Mouse (Mus musculus): Measurements from ENCODE around the gene Ccr4. TPM values are rescaled to one million over a fixed set of nuclear protein-coding genes. Genes with fewer than 3 reads are reported as not detected.

Gene Ccr4
- polyA plus RNA-seq, 1 experiment: not detected

DNA sequence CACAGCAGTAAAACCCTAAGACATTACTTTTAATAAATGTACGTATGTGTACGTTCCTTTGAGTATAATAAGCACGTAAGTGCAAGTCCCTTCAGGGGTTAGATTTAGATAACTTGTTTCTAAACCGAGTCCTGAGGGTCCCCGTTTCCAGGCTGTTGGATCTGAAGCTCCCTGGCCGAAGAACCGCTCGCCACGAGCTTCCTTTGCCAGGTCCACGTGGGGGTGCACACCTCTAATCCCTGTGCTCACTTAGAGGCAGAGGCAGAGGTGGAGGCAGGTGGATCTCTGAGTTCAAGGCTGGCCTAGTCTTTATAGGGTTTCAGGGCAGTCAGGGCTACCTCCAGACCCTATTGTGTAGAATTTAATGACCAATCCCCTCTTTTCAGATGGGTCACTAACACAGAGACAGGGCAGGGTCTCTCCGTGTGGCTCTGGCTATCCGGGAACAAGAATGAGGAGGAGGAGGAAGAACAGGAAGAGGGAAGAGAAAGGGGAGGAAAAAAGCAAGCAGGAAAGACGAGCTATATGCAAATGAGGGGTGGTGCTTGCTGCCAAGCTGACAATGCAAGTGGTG is 13.3 kb upstream of the Ccr4 start:
- H3K4me2 ChIP-seq (ENCODE audit: low read depth): no peak overlapping the region
- no peak overlapping the region for H3K4me3 ChIP-seq
- no peaks in the 10 kb centered on the region for H3K27me3 ChIP-seq (ENCODE audit: control insufficient read depth, insufficient read depth, insufficient read length)
- no peaks in the 10 kb centered on the region for H3K79me2 ChIP-seq (ENCODE audit: control insufficient read depth, insufficient read depth)
- no peak for TF ChIP-seq POLR2AphosphoS2 (IDR thresholded peaks at IDR 0.05; ENCODE audit: insufficient read length, low read depth)
- TF ChIP-seq MAX (IDR thresholded peaks at IDR 0.05; ENCODE audit: low read depth): no peak
- TF ChIP-seq MYOG (IDR thresholded peaks at IDR 0.05; ENCODE audit: control insufficient read depth in 1 of 3, insufficient read depth in 1 of 3, insufficient read length in 2 of 3, low read depth in 2 of 3): no peak
- no peak for TF ChIP-seq USF1 (IDR thresholded peaks at IDR 0.05; ENCODE audit: low read depth)
- TF ChIP-seq TCF12 (IDR thresholded peaks at IDR 0.05; ENCODE audit: insufficient read depth, poor library complexity, severe bottlenecking): no peak
- no peak for TF ChIP-seq MYOD1 (IDR thresholded peaks at IDR 0.05; ENCODE audit: control insufficient read depth in 1 of 3, insufficient read length in 2 of 3, low read depth in 2 of 3)
- no peak for TF ChIP-seq CEBPB (IDR thresholded peaks at IDR 0.05; ENCODE audit: insufficient read depth, poor library complexity, severe bottlenecking)
- TF ChIP-seq E2F4 (IDR thresholded peaks at IDR 0.05; ENCODE audit: insufficient read depth): no peak
- TF ChIP-seq POLR2A (IDR thresholded peaks at IDR 0.05; ENCODE audit: insufficient read length, low read depth): no peak
- no peak for TF ChIP-seq TCF3 (IDR thresholded peaks at IDR 0.05; ENCODE audit: insufficient read length, low read depth)
- TF ChIP-seq SRF (IDR thresholded peaks at IDR 0.05; ENCODE audit: control insufficient read depth, insufficient read length, low read depth): no peak
- TF ChIP-seq REST (IDR thresholded peaks at IDR 0.05; ENCODE audit: insufficient read depth, insufficient read length): no peak
- H3ac ChIP-seq (ENCODE audit: control insufficient read depth, insufficient read length): no peak overlapping the region
- H3K36me3 ChIP-seq (ENCODE audit: control insufficient read depth, insufficient read depth): no peaks in the 10 kb centered on the region

DNA sequence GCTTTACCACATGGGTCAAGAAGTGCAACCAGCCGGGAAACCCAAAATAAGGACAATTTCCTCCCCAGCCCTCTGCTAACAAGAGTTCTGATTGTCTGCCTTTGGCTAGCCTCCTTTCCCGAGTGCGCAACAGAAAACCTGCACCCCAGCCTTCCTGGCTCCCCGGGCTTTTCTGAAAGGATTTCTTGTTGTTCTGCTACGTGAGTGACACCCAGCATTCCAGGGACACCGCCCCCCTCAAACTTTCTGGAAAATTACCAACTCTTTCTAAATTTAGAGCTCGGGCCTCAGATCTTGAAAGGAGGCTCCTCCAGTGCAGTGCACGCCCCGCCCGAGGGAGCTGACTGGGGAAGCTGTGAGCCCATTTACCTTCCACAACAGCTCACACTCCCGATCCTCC is 10.6 kb upstream of the Ccr4 start, which contains the start of gene C130032M10Rik:
Gene C130032M10Rik, plus strand, starts transcription at position 334 of the 400 bp plus-strand sequence.
- Histone ChIP-seq H3K36me3 (ENCODE audit: control insufficient read depth, insufficient read depth) (no peaks in the 10 kb centered on the region), H3K79me2 (ENCODE audit: control insufficient read depth, insufficient read depth) (no peaks in the 10 kb centered on the region), H3K4me3 (no peak within 1 kb of the TSS), H3K4me2 (ENCODE audit: low read depth) (no peak within 1 kb of the TSS), H3K27me3 (ENCODE audit: control insufficient read depth, insufficient read depth, insufficient read length) (no peaks in the 10 kb centered on the region), H3ac (ENCODE audit: control insufficient read depth, insufficient read length) (no peak within 1 kb of the TSS)
- TF ChIP-seq TCF12 (IDR thresholded peaks at IDR 0.05; ENCODE audit: insufficient read depth, poor library complexity, severe bottlenecking) (no peak), USF1 (IDR thresholded peaks at IDR 0.05; ENCODE audit: low read depth) (no peak), MYOD1 (IDR thresholded peaks at IDR 0.05; ENCODE audit: control insufficient read depth in 1 of 3, insufficient read length in 2 of 3, low read depth in 2 of 3) (no peak), CEBPB (IDR thresholded peaks at IDR 0.05; ENCODE audit: insufficient read depth, poor library complexity, severe bottlenecking) (no peak), TCF3 (IDR thresholded peaks at IDR 0.05; ENCODE audit: insufficient read length, low read depth) (no peak), POLR2AphosphoS2 (IDR thresholded peaks at IDR 0.05; ENCODE audit: insufficient read length, low read depth) (no peak), SRF (IDR thresholded peaks at IDR 0.05; ENCODE audit: control insufficient read depth, insufficient read length, low read depth) (no peak), REST (IDR thresholded peaks at IDR 0.05; ENCODE audit: insufficient read depth, insufficient read length) (no peak), E2F4 (IDR thresholded peaks at IDR 0.05; ENCODE audit: insufficient read depth) (no peak), MAX (IDR thresholded peaks at IDR 0.05; ENCODE audit: low read depth) (no peak), MYOG (IDR thresholded peaks at IDR 0.05; ENCODE audit: control insufficient read depth in 1 of 3, insufficient read depth in 1 of 3, insufficient read length in 2 of 3, low read depth in 2 of 3) (no peak)

GRCm38 (mm10) chr9:114512831-114513230 is 8.1 kb upstream of the Ccr4 start:
- Histone ChIP-seq H3K4me3 (no peak overlapping the region), H3K27me3 (ENCODE audit: control insufficient read depth, insufficient read depth, insufficient read length) (no peaks in the 10 kb centered on the region), H3K4me2 (ENCODE audit: low read depth) (no peak overlapping the region), H3K36me3 (ENCODE audit: control insufficient read depth, insufficient read depth) (no peaks in the 10 kb centered on the region), H3K79me2 (ENCODE audit: control insufficient read depth, insufficient read depth) (no peaks in the 10 kb centered on the region), H3ac (ENCODE audit: control insufficient read depth, insufficient read length) (no peak overlapping the region)
- TF ChIP-seq TCF3 (IDR thresholded peaks at IDR 0.05; ENCODE audit: insufficient read length, low read depth) (no peak), SRF (IDR thresholded peaks at IDR 0.05; ENCODE audit: control insufficient read depth, insufficient read length, low read depth) (no peak), POLR2AphosphoS2 (IDR thresholded peaks at IDR 0.05; ENCODE audit: insufficient read length, low read depth) (no peak), CEBPB (IDR thresholded peaks at IDR 0.05; ENCODE audit: insufficient read depth, poor library complexity, severe bottlenecking) (no peak), USF1 (IDR thresholded peaks at IDR 0.05; ENCODE audit: low read depth) (no peak), MYOG (IDR thresholded peaks at IDR 0.05; ENCODE audit: control insufficient read depth in 1 of 3, insufficient read depth in 1 of 3, insufficient read length in 2 of 3, low read depth in 2 of 3) (no peak), MYOD1 (IDR thresholded peaks at IDR 0.05; ENCODE audit: control insufficient read depth in 1 of 3, insufficient read length in 2 of 3, low read depth in 2 of 3) (no peak), E2F4 (IDR thresholded peaks at IDR 0.05; ENCODE audit: insufficient read depth) (no peak), REST (IDR thresholded peaks at IDR 0.05; ENCODE audit: insufficient read depth, insufficient read length) (no peak), POLR2A (IDR thresholded peaks at IDR 0.05; ENCODE audit: insufficient read length, low read depth) (no peak), MAX (IDR thresholded peaks at IDR 0.05; ENCODE audit: low read depth) (no peak), TCF12 (IDR thresholded peaks at IDR 0.05; ENCODE audit: insufficient read depth, poor library complexity, severe bottlenecking) (no peak)

GRCm38 (mm10) chr9:114509785-114510184 is 5.1 kb upstream of the Ccr4 start:
- Histone ChIP-seq H3K36me3 (ENCODE audit: control insufficient read depth, insufficient read depth) (no peaks in the 10 kb centered on the region), H3K79me2 (ENCODE audit: control insufficient read depth, insufficient read depth) (no peaks in the 10 kb centered on the region), H3K27me3 (ENCODE audit: control insufficient read depth, insufficient read depth, insufficient read length) (no peaks in the 10 kb centered on the region), H3K4me3 (no peak overlapping the region), H3K4me2 (ENCODE audit: low read depth) (no peak overlapping the region), H3ac (ENCODE audit: control insufficient read depth, insufficient read length) (no peak overlapping the region)
- TF ChIP-seq MYOD1 (IDR thresholded peaks at IDR 0.05; ENCODE audit: control insufficient read depth in 1 of 3, insufficient read length in 2 of 3, low read depth in 2 of 3) (no peak), MAX (IDR thresholded peaks at IDR 0.05; ENCODE audit: low read depth) (no peak), USF1 (IDR thresholded peaks at IDR 0.05; ENCODE audit: low read depth) (no peak), TCF3 (IDR thresholded peaks at IDR 0.05; ENCODE audit: insufficient read length, low read depth) (no peak), CEBPB (IDR thresholded peaks at IDR 0.05; ENCODE audit: insufficient read depth, poor library complexity, severe bottlenecking) (no peak), MYOG (IDR thresholded peaks at IDR 0.05; ENCODE audit: control insufficient read depth in 1 of 3, insufficient read depth in 1 of 3, insufficient read length in 2 of 3, low read depth in 2 of 3) (no peak), E2F4 (IDR thresholded peaks at IDR 0.05; ENCODE audit: insufficient read depth) (no peak), POLR2AphosphoS2 (IDR thresholded peaks at IDR 0.05; ENCODE audit: insufficient read length, low read depth) (no peak), TCF12 (IDR thresholded peaks at IDR 0.05; ENCODE audit: insufficient read depth, poor library complexity, severe bottlenecking) (no peak), REST (IDR thresholded peaks at IDR 0.05; ENCODE audit: insufficient read depth, insufficient read length) (no peak), POLR2A (IDR thresholded peaks at IDR 0.05; ENCODE audit: insufficient read length, low read depth) (no peak), SRF (IDR thresholded peaks at IDR 0.05; ENCODE audit: control insufficient read depth, insufficient read length, low read depth) (no peak)
